Mouse (Mus musculus) midbrain, embryonic 14.5 days (tissue): ENCODE data around the gene Sftpa1. TPM values are rescaled to one million over a fixed set of nuclear protein-coding genes. Genes with fewer than 3 reads are reported as not detected.

Experiments used
- ATAC-seq: fragments of 200-750 bp; cut with Nextera tagmentation; 2 replicates; pipeline ENCODE4 v1.8.0; 2017; ENCODE audit warnings: moderate number of reproducible peaks, moderate library complexity; ENCODE audit not compliant: low FRiP score, low TSS enrichment
- DNase-seq: peaks from one replicate; pipeline ENCODE4 v3.0.0-alpha.2; 2015
- H3K27ac ChIP-seq: fragments of 300-500 bp; sonication (generic); replicated peaks from 2 replicates; pipeline ENCODE4 v1.5.1; 2014; ENCODE audit warnings: mild to moderate bottlenecking, low read depth, low read length, moderate library complexity
- H3K27me3 ChIP-seq: fragments of 300-500 bp; sonication (generic); 2 replicates; pipeline ENCODE4 v1.6.1; 2014; ENCODE audit warnings: low read length, control low read depth, mixed read lengths; ENCODE audit not compliant: control insufficient read depth, insufficient read depth
- H3K36me3 ChIP-seq: fragments of 300-500 bp; sonication (generic); 2 replicates; pipeline ENCODE4 v1.6.1; 2014; ENCODE audit warnings: low read length, control low read depth; ENCODE audit not compliant: control insufficient read depth, insufficient read depth
- H3K4me1 ChIP-seq: fragments of 300-500 bp; sonication (generic); 2 replicates; pipeline ENCODE4 v1.6.1; 2014; ENCODE audit warnings: mild to moderate bottlenecking, antibody characterized with exemption, low read length, control low read depth; ENCODE audit not compliant: control insufficient read depth, insufficient read depth
- H3K4me2 ChIP-seq: fragments of 300-500 bp; sonication (generic); 2 replicates; pipeline ENCODE4 v1.6.1; 2014; ENCODE audit warnings: mild to moderate bottlenecking, low read length, moderate library complexity
- H3K4me3 ChIP-seq: fragments of 300-500 bp; sonication (generic); replicated peaks from 2 replicates; pipeline ENCODE4 v1.5.1; 2014; ENCODE audit warnings: low read depth, low read length
- H3K9ac ChIP-seq: fragments of 300-500 bp; sonication (generic); replicated peaks from 2 replicates; pipeline ENCODE4 v1.6.1; 2014; ENCODE audit warnings: mild to moderate bottlenecking, low read length, moderate library complexity
- H3K9me3 ChIP-seq: fragments of 300-500 bp; sonication (generic); 2 replicates; pipeline ENCODE4 v1.6.1; 2016; ENCODE audit warnings: low read length, control low read depth, mixed read lengths; ENCODE audit not compliant: control insufficient read depth
- WGBS: fragments of 180-500 bp; shearing (Covaris S2); extraction: QIAGEN DNeasy Blood & Tissue Kit; methylation state at CpG from one replicate; pipeline ENCODE4 v1.1.7; 2014; 5-methylcytosine and 5-hydroxymethylcytosine counted together
- polyA plus RNA-seq: library from polyadenylated mRNA; unstranded; fragments of >200 nt; fragmentation: Nextera tagmentation; extraction: Ambion mirVana; gene quantifications from 2 replicates; pipeline ENCODE4 v1.2.1, GENCODE M21; 2014

Gene Sftpa1
- polyA plus RNA-seq, 1 experiment from 2014 or later: not detected

- Histone ChIP-seq H3K27me3 (no peaks in the 10 kb centered on the region), H3K4me2 (no peak overlapping the region), H3K4me3 (no peak overlapping the region), H3K4me1 (no peaks in the 10 kb centered on the region), H3K9me3 (no peaks in the 10 kb centered on the region), H3K9ac (no peak overlapping the region), H3K36me3 (no peaks in the 10 kb centered on the region), H3K27ac (no peak overlapping the region)
- WGBS: 86% methylated on average over 2 of the region's 2 CpGs
- DNase-seq (no peak), ATAC-seq (no peak)
These were observed 38.9 kb downstream of the Sftpa1 start for GRCm38 (mm10) chr14:41170514-41170913.

GRCm38 (mm10) chr14:41174802-41175201 is 43.2 kb downstream of the Sftpa1 start:
- Histone ChIP-seq H3K9me3 (no peaks in the 10 kb centered on the region), H3K4me2 (no peak overlapping the region), H3K9ac (no peak overlapping the region), H3K4me1 (no peaks in the 10 kb centered on the region), H3K27ac (no peak overlapping the region), H3K27me3 (no peaks in the 10 kb centered on the region), H3K4me3 (no peak overlapping the region), H3K36me3 (no peaks in the 10 kb centered on the region)
- DNase-seq (no peak), ATAC-seq (no peak)
- 73% methylated on average over 1 of the region's 1 CpGs for WGBS

- whole genome bisulfite sequencing: 80% methylated on average over 4 of the region's 4 CpGs
These were observed 53.7 kb downstream of the Sftpa1 start, which contains the start of gene Sftpd for GRCm38 (mm10) chr14:41185059-41185821. Gene Sftpd, minus strand, starts transcription at chr14:41185149.

More at GRCm38 (mm10) chr14:41185059-41185821, 53.7 kb downstream of the Sftpa1 start, which contains the start of gene Sftpd:
- no peaks in the 10 kb centered on the region for H3K9me3 ChIP-seq
- H3K27me3 ChIP-seq: no peaks in the 10 kb centered on the region
- no peak for ATAC-seq
- H3K9ac ChIP-seq: no peak within 1 kb of the TSS
- no peak within 1 kb of the TSS for H3K27ac ChIP-seq
- no peaks in the 10 kb centered on the region for H3K4me1 ChIP-seq
- H3K36me3 ChIP-seq: no peaks in the 10 kb centered on the region
- H3K4me2 ChIP-seq: no peak within 1 kb of the TSS
- H3K4me3 ChIP-seq: no peak within 1 kb of the TSS
- DNase-seq: no peak

Other genes starting within 250 kb of the Sftpa1 start
- 1.9 and 2.6 TPM in 2 replicates for gene Sh2d4b, start 238.5 kb upstream of the Sftpa1 start, polyA plus RNA-seq
- 57.2 and 79.6 TPM in 2 replicates for gene Tspan14, start 165.0 kb upstream of the Sftpa1 start, polyA plus RNA-seq
- 70.4 and 80.1 TPM in 2 replicates for gene Fam213a, start 118.0 kb upstream of the Sftpa1 start, polyA plus RNA-seq
- 0.28 and 1.3 TPM in 2 replicates for gene Dydc2, start 62.6 kb upstream of the Sftpa1 start, polyA plus RNA-seq
- gene Dydc1, start 58.9 kb upstream of the Sftpa1 start, polyA plus RNA-seq: not detected in 2 replicates
- not detected in 2 replicates for gene Mat1a, start 26.7 kb upstream of the Sftpa1 start, polyA plus RNA-seq
- gene Mbl1, start 19.7 kb downstream of the Sftpa1 start, polyA plus RNA-seq: not detected in 2 replicates
- not detected in 2 replicates for gene Sftpd, start 53.4 kb downstream of the Sftpa1 start, polyA plus RNA-seq
- 0.32 and 0.49 TPM in 2 replicates for gene Gm2832, start 147.0 kb downstream of the Sftpa1 start, polyA plus RNA-seq
- not detected in 2 replicates for gene Gm5798, start 216.8 kb downstream of the Sftpa1 start, polyA plus RNA-seq